Mouse (Mus musculus) c-Kit-positive CD71-positive TER-119-negative erythroid progenitor cells, embryonic 14.5 days (primary cell): ENCODE data around the gene Psma3.
A peak's percentile ranks its signal among the peaks of the same experiment; 100 is the strongest.

ENCODE experiments used
- DNase-seq: peaks from one replicate; pipeline ENCODE4 v3.0.0-alpha.2; 2013; ENCODE audit warnings: low read depth

Gene Psma3

GRCm38 (mm10) chr12:70974441-70975266 lies at the start of gene Psma3:
Gene Psma3, plus strand, starts transcription at chr12:70974621.
- DNase-seq = peak; percentile 93

- DNase-seq = no peak
These were observed 44.6 kb upstream of the Psma3 start for GRCm38 (mm10) chr12:70929781-70930180.

- DNase-seq = no peak
These were observed 37.3 kb upstream of the Psma3 start for GRCm38 (mm10) chr12:70937150-70937549.

GRCm38 (mm10) chr12:70937571-70938384 lies 36.6 kb upstream of the Psma3 start, which contains the start of gene Actr10:
Gene Actr10, plus strand, starts transcription at chr12:70937857.
- peak; percentile 76 for DNase-seq

- no peak for DNase-seq
These were observed 33.6 kb upstream of the Psma3 start for GRCm38 (mm10) chr12:70940806-70941205.

- DNase-seq = no peak
These were observed 30.2 kb upstream of the Psma3 start for GRCm38 (mm10) chr12:70944181-70944580.

GRCm38 (mm10) chr12:70946585-70947256 lies 27.7 kb upstream of the Psma3 start:
- DNase-seq = no peak

GRCm38 (mm10) chr12:70958640-70959039 lies 15.8 kb upstream of the Psma3 start:
- peak; percentile 65 for DNase-seq

GRCm38 (mm10) chr12:70967581-70967980 lies 6.8 kb upstream of the Psma3 start:
- DNase-seq = no peak

GRCm38 (mm10) chr12:70968141-70968790 lies 6.2 kb upstream of the Psma3 start:
- peak; percentile 80 for DNase-seq

- DNase-seq = peak; percentile 88
These were observed 5.6 kb upstream of the Psma3 start for GRCm38 (mm10) chr12:70968791-70969307.

GRCm38 (mm10) chr12:70969485-70970184 lies 4.8 kb upstream of the Psma3 start:
- DNase-seq = peak; percentile 75

- no peak for DNase-seq
These were observed 590 bp upstream of the Psma3 start for GRCm38 (mm10) chr12:70973831-70974230.

- DNase-seq = no peak
These were observed 985 bp downstream of the Psma3 start for GRCm38 (mm10) chr12:70975406-70975805.

GRCm38 (mm10) chr12:70975891-70976290 lies 1.5 kb downstream of the Psma3 start:
- DNase-seq = no peak

GRCm38 (mm10) chr12:70978345-70978744 lies 3.9 kb downstream of the Psma3 start:
- DNase-seq = no peak

- DNase-seq = no peak
These were observed 10.6 kb downstream of the Psma3 start for GRCm38 (mm10) chr12:70984855-70985550.

GRCm38 (mm10) chr12:70997225-70997624 lies 22.8 kb downstream of the Psma3 start:
- DNase-seq = no peak

GRCm38 (mm10) chr12:70999423-70999903 lies 25.0 kb downstream of the Psma3 start:
- DNase-seq = no peak

GRCm38 (mm10) chr12:71000344-71000743 lies 25.9 kb downstream of the Psma3 start:
- no peak for DNase-seq
